Mouse (Mus musculus) E14TG2a.4 (cell line): ENCODE results near the gene Pgap1.

Source experiments
- CTCF ChIP-seq: conservative IDR thresholded peaks from 2 replicates; pipeline ENCODE4 v1.5.1; 2014; ENCODE audit warnings: low read length
- NANOG ChIP-seq: IDR thresholded peaks from 2 replicates; pipeline ENCODE4 v1.6.1; 2014; ENCODE audit warnings: borderline replicate concordance, low read length, mixed read lengths
- POU5F1 ChIP-seq: IDR thresholded peaks from 2 replicates; pipeline ENCODE4 v1.6.1; 2014; ENCODE audit warnings: low read length, borderline replicate concordance

DNA sequence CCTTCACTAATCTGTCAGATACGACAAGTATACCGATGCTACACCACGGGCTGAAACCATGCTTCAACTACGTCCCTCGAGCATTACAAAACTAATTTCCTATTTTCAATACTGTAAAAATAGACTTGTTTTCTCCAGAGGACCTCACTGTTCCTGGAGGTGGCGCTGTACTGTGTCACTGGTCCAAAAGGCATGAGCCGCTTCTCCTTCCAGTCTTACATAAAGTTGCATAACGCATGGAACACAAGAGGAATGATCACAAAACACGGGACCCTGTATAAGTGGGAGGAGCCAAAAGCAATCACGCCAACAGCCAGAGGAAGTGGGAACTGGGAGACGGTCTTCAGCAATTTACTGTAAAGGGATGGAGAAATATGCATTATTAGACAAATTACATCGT is 77.0 kb downstream of the Pgap1 start:
- TF ChIP-seq CTCF (peak; percentile 33), POU5F1 (no peak), NANOG (no peak)
